Mouse (Mus musculus) skeletal muscle tissue, adult 2 months (tissue): Measurements from ENCODE around the gene Lyst.
"Not testable (repeated sequence)": the region's sequence is repeated elsewhere in the genome, so short reads cannot be mapped to it uniquely, and the experiment has no call there.

Experiments used
- DNase-seq: peaks from one replicate; pipeline ENCODE4 v3.0.0-alpha.2; 2012; ENCODE audit warnings: low read depth, low spot score

The Lyst gene

GRCm38 (mm10) chr13:13781026-13781425 lies 190.8 kb downstream of the Lyst start:
- no peak for DNase-seq

DNA sequence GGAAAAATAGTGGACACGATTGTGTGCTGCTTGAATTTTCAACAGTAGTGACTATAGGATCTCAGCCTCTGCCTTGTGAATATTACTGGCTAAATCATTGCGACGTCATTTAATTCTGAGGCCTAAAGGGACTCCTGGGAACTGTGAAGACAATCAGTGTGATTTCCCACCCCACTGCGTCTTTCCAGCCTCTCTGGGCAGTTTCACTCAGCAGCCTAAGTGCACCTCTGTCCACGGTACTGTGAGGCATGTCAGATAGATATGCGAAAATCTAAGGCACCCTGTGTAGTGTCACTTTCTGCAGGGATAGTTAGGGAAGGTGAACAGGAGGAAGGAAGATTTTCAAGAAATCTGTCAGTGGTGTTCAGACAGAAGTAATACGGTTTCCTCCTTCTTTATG lies 193.1 kb downstream of the Lyst start:
- no peak for DNase-seq

- DNase-seq = no peak
These were observed 193.8 kb downstream of the Lyst start, which contains the start of gene Gng4 for GRCm38 (mm10) chr13:13783894-13784419. Gng4 (plus strand) TSS chr13:13784059.

DNA sequence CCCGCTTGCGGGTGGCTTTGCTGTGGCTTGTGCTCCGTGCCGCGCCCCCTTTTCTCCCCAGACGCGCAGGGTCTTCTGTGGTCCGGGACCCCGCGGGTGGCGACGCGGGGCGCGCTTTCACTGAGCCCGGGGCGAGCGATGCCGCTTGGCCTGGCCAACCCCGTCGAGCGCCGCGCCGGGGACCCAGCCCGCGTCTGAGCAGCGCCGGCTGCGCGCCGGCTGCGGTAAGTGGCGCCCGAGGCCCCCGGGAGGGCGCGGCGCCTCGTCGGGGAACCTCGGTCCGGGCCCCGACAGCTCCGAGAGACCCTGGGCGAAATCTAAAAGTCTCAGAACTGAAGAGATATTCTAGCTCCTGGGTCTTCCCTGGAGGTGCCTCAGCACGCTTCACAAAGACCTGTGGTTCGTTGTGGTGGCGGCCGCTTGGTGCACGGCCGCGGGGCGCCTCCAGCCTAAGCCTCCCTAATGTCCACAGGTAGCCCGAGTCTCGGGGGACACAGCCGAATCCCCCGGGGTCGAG lies 194.3 kb downstream of the Lyst start:
- DNase-seq = no peak

DNA sequence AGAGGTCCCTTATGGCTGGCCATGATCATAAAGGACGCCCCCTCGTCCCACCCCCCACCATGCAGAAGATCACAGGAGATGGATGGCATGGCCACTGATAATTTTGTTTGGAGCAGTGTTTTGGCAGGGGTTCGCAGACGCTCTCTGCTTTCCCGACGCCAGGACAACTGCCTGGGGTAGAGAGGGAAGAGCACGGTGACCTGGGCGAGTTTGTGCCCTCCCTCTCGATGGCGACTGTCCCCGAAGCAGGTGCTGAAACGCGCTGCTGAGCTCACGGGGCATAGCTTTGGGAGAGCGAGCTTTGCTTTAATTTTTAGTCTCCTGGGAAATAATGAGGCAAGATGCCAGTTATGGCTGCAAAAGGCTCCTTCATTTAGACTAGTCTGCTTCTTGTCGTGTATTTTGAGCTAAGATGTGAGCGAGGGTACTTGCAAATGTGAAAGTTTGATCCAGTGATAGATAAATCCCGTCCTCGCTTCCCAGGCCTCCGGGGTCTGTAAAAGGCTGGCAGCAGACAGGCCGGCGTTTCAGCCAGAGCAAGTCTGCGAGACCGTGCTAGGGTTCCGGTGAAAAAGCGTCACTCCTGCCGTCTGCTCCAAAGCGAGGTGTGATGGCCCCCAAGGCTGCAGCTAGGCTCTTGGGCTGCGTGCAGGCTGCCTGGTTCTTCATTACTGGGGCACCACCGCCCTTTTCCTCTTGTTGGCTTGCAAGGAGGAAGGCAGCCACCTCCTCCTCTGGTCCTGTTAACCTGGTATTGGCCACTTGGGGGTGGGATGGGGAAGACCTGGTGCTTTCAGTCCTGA lies 195.0 kb downstream of the Lyst start:
- no peak for DNase-seq

GRCm38 (mm10) chr13:13786971-13787370 lies 196.8 kb downstream of the Lyst start:
- DNase-seq = no peak

DNA sequence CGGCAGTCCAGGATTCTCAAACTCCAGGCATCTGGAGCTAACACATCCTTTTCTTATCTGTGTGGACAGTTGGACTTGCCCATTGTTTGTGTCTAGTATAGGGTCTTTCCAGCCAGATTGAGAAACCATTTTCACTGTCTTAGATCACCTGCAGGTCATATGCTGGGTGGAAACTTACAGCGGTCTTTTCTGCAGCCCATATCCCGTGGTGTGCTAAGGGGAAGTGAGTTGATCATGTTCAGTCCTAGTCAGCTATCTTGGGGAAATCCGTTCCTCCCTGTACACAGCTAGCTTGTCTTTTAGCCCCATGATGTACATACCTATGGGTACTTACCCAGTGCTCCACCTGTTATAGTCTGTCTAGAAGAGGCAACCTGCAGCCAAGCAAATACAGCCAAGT lies 197.9 kb downstream of the Lyst start:
- DNase-seq = no peak

DNA sequence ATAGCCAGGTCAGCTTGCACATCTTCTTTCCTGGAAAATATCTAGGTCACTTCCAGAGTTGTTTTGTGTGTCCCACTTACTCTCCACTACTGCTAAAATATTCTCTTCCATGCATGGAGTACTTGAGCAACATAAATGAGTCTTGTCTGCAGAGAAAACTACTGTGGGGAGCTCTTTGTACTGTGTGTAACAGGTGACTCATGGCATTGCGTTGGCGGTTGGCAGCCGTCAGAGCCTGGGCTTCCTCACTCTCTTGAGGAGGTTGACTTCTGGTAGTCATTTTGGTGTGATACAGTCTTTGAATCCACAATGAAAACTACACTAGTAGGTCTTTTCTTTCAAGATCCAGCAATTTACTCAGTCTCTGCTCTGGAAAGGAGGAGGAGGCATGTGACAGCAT lies 201.8 kb downstream of the Lyst start:
- DNase-seq = no peak

DNA sequence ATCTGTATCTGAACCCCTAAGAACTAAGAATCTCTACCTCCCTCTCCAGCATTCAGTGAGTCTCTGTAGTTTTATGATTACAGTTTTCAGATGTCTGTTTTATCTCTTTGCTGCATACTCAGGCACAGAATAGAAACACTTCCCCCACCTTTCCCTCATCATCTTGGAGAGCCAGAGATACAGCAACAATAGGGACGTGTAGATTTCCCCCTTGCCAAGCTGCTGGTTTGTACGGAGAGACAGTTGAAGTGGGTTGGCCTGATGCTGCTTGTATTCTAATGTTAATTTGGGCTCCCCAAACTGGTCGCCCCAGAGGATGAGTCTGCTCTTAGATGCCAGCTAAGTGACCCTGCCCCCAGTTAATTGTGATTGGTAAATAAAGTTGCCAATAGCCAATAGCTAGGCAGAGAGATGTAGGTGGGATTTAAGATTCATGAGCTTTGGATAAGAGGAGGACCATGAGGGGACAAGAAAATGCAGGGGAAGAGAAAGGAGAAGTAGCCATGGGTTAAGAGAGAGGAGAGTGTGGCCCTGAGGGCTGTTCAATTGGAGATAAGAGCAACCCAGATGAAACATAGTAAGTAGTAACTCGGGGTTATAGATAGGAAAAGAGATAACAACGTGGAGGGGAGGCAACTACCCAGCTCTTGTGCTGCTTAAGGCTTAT lies 205.1 kb downstream of the Lyst start:
- no peak for DNase-seq

DNA sequence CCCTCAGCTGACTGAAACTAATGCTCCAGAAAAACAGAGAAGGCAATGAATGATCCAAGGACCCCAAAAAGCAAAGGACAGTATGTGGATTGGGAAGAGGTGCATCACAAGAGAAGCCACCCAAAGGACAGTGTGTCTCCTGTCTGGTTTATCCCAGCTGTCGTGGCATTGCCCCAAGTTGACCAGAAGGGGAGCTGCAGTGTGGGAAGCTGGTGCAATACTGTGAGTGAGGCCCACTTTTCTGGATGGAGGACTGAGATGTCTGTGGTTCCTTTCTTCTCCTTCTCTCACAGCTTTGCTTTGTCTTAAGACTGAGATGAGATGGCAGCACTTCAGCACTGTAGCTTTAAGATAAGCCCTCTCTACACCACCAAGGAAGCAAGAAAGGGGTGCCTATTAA lies 205.9 kb downstream of the Lyst start:
- no peak for DNase-seq

- not testable (repeated sequence) for DNase-seq
These were observed 207.6 kb downstream of the Lyst start for GRCm38 (mm10) chr13:13797816-13798215.

DNA sequence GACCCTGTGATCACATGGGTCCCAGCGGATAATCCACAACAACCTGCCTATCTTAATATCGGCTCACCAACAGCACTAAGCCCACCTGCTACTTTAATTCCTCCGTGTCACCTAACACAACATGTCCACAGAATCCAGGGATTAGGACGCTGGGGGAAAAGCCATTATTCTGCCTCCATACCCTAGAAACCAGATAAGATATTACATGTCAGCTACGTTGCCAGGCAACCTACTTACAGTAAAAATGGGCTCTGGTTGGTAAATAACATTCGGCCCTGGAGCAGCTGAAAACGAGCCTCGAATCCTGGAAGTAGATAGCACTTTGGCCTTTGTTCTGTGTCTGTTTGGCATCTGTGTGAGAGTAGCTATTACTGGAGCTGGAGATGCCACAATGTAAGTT lies 208.6 kb downstream of the Lyst start:
- no peak for DNase-seq

DNA sequence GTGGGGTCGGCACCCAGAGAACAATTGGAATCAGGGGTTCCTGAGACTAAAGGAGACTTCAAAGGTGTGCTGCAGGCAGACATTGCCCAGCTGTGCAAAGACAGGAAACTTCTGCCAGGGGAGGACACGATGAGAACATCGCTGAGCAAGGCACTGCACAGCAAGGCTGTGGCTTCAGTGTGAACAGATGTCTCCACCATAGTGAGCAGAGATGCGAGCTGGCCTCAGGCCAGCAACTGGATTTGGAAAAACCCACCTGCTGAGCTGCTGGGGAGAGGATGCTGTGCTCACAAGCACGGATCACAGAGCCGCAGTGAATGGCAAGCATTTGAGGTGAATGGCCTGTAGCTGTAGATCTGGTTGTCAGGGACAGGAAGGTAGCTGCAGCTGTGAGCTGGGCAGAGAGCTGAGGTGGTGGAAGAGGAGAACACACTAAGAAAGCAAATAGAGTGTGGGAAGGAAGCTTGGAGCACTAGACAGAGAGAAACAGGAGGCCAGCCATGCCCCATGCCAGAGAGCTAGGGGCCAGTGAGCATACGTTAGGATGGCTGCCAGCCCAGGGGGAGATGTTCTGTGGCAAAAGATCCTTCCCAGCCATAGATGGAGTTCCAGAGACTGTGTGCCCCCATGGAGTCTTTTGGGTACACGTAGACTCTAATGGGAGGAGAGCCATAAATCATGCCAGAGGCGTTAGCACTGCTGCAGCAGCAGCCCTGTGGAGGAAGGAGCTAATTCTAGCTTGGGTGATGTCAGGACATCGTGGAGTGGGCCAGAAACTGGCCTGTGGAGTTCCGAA lies 218.3 kb downstream of the Lyst start:
- no peak for DNase-seq

DNA sequence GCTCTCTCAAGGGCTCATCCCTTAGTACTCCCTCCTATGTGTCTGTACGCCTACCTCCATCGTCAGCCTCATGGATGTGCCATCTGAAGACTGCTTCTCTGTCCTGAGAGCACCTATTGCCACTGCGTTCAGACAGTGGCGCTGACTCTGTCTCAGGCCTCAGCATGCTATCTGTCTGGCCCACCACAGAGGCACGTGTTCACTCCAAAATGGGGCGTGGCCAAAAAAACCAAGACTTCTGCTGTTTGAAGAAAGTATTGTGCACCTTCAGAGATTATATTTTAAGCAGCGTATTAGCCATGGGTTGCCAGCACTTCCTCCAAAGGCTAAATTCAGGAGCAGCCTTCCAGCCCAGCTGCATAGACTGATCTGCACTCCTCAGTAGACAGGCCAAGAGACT lies 220.7 kb downstream of the Lyst start:
- no peak for DNase-seq

DNA sequence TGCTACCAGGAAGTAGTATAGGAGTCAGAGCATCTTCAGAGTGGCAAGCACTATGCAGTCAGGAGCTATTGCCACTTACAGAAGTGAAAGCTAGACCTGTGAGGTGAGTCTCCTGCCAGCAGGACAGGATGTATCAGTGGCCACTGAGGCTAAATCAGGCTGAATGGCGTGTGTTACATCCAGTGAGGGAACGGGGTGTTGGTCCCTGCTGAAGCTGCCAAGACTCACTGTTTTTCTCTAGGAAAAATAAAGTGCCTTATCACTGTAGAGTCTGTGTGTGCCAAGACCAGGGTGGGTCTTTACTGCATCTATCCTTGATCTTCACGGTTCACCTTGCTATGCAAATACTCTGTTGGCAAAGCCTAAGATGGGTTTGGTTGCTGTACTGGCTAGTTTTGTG lies 228.5 kb downstream of the Lyst start:
- no peak for DNase-seq

DNA sequence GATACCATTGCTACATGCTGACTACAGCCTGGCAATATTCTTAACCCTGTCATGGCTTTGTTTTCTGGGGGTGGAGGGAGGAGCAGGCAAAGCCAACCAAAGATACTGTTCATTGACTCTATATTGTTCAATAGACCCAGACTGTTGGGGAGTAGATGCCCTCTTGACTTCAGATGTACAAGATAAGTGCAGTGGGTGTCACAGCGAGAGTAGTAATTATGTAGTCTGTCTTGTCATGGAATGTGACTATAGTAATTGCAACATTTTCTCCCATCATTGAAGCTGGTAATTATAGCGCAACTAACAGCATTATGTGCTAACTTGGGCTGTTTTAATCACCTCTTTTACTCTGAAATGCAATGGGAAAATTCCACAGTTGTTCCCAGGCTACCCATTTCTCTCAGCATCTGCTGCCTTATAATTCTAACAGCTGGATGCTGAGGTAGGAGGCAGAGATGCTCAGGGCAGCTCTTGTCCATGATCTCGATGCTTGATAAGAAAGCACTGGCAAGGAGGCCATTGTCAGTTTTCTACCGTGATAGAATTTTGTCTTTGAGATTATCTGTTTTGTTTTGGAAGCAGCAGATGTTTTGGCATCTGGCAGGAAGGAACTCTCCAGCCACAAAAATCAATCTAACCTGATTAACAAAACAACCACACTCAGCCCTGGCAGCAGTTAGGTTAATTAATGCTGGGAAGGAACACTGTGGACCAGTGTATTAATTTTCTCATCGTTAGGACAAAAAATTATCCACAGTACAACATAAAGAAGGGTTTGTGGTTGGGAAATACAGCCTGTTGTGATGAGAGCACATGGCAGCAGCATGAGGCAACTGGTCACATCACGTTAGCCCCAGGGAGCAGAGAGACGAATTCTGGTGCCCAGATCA lies 230.3 kb downstream of the Lyst start:
- no peak for DNase-seq

DNA sequence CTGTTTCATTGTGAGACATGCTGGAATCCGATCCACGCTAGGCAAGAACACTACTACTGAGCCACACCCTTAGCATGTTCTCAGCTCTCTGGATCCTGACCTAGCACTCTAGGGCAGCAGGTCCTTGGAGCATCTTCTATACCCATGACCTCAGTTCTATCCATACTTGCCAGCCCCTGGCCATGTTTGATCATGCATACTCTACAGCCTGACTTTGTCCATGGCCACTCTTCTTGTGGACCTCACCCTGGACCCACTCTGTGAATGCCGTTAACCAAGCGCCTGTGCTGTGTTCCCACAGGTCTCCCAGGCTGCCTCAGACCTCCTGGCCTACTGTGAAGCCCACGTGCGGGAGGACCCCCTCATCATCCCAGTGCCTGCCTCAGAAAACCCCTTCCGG lies 234.7 kb downstream of the Lyst start:
- DNase-seq = no peak

DNA sequence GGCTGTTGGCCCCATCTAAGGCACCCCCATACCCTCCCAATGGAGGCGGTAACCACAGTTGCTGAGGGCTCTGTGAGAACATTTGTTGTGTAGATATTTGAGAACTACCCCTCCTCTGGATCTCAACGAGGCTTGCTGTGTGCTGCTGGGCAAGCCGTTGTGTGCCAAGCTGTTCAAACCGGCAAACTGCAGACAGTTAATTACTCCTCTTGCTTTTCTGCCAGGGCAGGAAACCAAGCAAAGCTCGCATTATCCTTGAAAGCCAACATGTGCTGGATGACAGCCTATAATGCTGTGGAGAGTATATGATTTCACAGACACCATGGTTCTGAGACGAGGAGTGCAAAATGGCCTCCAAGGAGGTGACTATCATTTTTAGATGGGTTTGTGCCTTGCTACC lies 236.3 kb downstream of the Lyst start:
- no peak for DNase-seq

GRCm38 (mm10) chr13:13828125-13828524 lies 237.9 kb downstream of the Lyst start:
- DNase-seq = no peak
